Mouse (Mus musculus): ENCODE data around the gene Relch. TPM values are rescaled to one million over a fixed set of nuclear protein-coding genes. Genes with fewer than 3 reads are reported as not detected.
"Not testable (repeated sequence)": the region's sequence is repeated elsewhere in the genome, so short reads cannot be mapped to it uniquely, and the experiment has no call there.

Gene Relch
- polyA plus RNA-seq, 1 experiment from 2014 or later = 27.9 TPM

- Histone ChIP-seq H3K27ac (ENCODE audit: low read depth, low read length) (no peak overlapping the region), H3K4me3 (ENCODE audit: low read depth, low read length) (no peak overlapping the region), H3K9me3 (ENCODE audit: control insufficient read depth, low read length) (no peaks in the 10 kb centered on the region), H3K4me2 (no peak overlapping the region), H3K4me1 (ENCODE audit: control insufficient read depth, insufficient read depth, low read length) (no peaks in the 10 kb centered on the region), H3K27me3 (ENCODE audit: control insufficient read depth, insufficient read depth, low read length) (no peaks in the 10 kb centered on the region), H3K36me3 (ENCODE audit: control insufficient read depth, insufficient read depth, low read length) (no peaks in the 10 kb centered on the region), H3K9ac (ENCODE audit: low read length) (no peak overlapping the region)
- 85% methylated on average over 1 of the region's 1 CpGs for WGBS
- DNase-seq (ENCODE audit: low spot score, missing footprints) (no peak), ATAC-seq (ENCODE audit: low FRiP score) (no peak)
Measured at GRCm38 (mm10) chr1:105752944-105753343, 89.3 kb downstream of the Relch start.

DNA sequence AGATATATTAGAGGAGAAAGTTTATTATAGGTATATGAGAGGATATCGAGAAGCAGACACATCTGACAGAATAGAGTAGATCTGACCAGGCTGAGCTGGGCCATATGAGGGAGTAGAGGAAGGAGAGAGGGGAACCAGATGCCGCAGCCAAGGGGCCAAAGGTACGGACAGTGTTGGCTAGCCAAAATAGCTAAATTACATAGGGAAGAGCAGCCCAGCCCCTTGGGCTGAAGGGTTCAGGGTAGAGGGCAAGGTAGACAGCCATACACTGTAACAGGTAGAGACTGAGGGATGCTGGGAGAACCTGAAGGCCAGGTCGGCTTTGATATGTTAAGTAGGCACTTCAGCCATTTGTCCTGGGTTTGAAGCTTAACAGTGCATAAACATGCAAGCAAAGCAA lies 95.1 kb downstream of the Relch start:
- Histone ChIP-seq H3K36me3 (ENCODE audit: control insufficient read depth, insufficient read depth, low read length) (no peaks in the 10 kb centered on the region), H3K27me3 (ENCODE audit: control insufficient read depth, insufficient read depth, low read length) (no peaks in the 10 kb centered on the region), H3K9me3 (ENCODE audit: control insufficient read depth, low read length) (peaks cover 3% of the 10 kb centered on the region; the same call in 1 of the 2 replicates), H3K4me1 (ENCODE audit: control insufficient read depth, insufficient read depth, low read length) (no peaks in the 10 kb centered on the region), H3K27ac (ENCODE audit: low read depth, low read length) (no peak overlapping the region), H3K4me3 (ENCODE audit: low read depth, low read length) (no peak overlapping the region), H3K9ac (ENCODE audit: low read length) (no peak overlapping the region), H3K4me2 (no peak overlapping the region)
- ATAC-seq (ENCODE audit: low FRiP score) = no peak
- WGBS = 93% methylated on average over 4 of the region's 4 CpGs
- no peak for DNase-seq (ENCODE audit: low spot score, missing footprints)

- Histone ChIP-seq H3K4me3 (ENCODE audit: low read depth, low read length) (no peak overlapping the region), H3K9ac (ENCODE audit: low read length) (no peak overlapping the region), H3K9me3 (ENCODE audit: control insufficient read depth, low read length) (peaks cover 3% of the 10 kb centered on the region; the same call in 1 of the 2 replicates), H3K27ac (ENCODE audit: low read depth, low read length) (no peak overlapping the region), H3K4me2 (no peak overlapping the region), H3K4me1 (ENCODE audit: control insufficient read depth, insufficient read depth, low read length) (no peaks in the 10 kb centered on the region), H3K36me3 (ENCODE audit: control insufficient read depth, insufficient read depth, low read length) (no peaks in the 10 kb centered on the region), H3K27me3 (ENCODE audit: control insufficient read depth, insufficient read depth, low read length) (no peaks in the 10 kb centered on the region)
- ATAC-seq (ENCODE audit: low FRiP score) = no peak
- no peak for DNase-seq (ENCODE audit: low spot score, missing footprints)
- WGBS = 84% methylated on average over 3 of the region's 3 CpGs
Measured at GRCm38 (mm10) chr1:105759422-105760165, 95.9 kb downstream of the Relch start.

- Histone ChIP-seq H3K4me2 (no peak overlapping the region), H3K36me3 (ENCODE audit: control insufficient read depth, insufficient read depth, low read length) (no peaks in the 10 kb centered on the region), H3K9ac (ENCODE audit: low read length) (no peak overlapping the region), H3K27me3 (ENCODE audit: control insufficient read depth, insufficient read depth, low read length) (no peaks in the 10 kb centered on the region), H3K4me3 (ENCODE audit: low read depth, low read length) (no peak overlapping the region), H3K9me3 (ENCODE audit: control insufficient read depth, low read length) (peaks cover 3% of the 10 kb centered on the region; the same call in 1 of the 2 replicates), H3K27ac (ENCODE audit: low read depth, low read length) (no peak overlapping the region), H3K4me1 (ENCODE audit: control insufficient read depth, insufficient read depth, low read length) (no peaks in the 10 kb centered on the region)
- DNase-seq (ENCODE audit: low spot score, missing footprints) (no peak), ATAC-seq (ENCODE audit: low FRiP score) (no peak)
- 85% methylated on average over 8 of the region's 8 CpGs for WGBS
Measured at GRCm38 (mm10) chr1:105765586-105765985, 101.9 kb downstream of the Relch start.

GRCm38 (mm10) chr1:105766099-105766498 lies 102.4 kb downstream of the Relch start:
- H3K27ac ChIP-seq (ENCODE audit: low read depth, low read length); DNase-seq (ENCODE audit: low spot score, missing footprints); H3K36me3 ChIP-seq (ENCODE audit: control insufficient read depth, insufficient read depth, low read length); ATAC-seq (ENCODE audit: low FRiP score); H3K4me3 ChIP-seq (ENCODE audit: low read depth, low read length); H3K4me2 ChIP-seq; H3K9me3 ChIP-seq (ENCODE audit: control insufficient read depth, low read length); H3K27me3 ChIP-seq (ENCODE audit: control insufficient read depth, insufficient read depth, low read length); H3K9ac ChIP-seq (ENCODE audit: low read length); H3K4me1 ChIP-seq (ENCODE audit: control insufficient read depth, insufficient read depth, low read length): not testable (repeated sequence)
- 91% methylated on average over 9 of the region's 9 CpGs for WGBS

GRCm38 (mm10) chr1:105768397-105768796 lies 104.7 kb downstream of the Relch start:
- 85% methylated on average over 2 of the region's 2 CpGs for WGBS
- no peaks in the 10 kb centered on the region; the same call in 1 of the 2 replicates for H3K9me3 ChIP-seq (ENCODE audit: control insufficient read depth, low read length)

DNA sequence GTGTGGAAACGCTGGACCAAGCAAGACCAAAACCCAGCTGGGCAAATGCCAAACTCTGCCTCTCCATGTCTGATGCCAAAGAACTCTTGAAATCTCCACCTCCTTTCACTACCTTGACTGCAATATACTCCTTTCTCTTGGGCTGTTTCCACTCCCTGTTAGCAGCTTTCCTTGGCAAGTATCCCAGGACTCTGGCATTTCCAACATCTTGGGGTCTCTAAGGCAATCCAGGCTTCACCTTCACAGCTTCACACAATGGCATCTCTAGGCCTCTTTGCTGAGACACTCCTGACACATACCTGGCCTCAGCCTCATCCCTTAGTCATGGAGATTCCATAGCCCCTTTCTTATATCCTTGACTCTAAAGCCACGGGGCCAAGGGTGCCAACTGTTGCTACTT lies 107.0 kb downstream of the Relch start:
- Histone ChIP-seq H3K9ac (ENCODE audit: low read length) (no peak overlapping the region), H3K27me3 (ENCODE audit: control insufficient read depth, insufficient read depth, low read length) (no peaks in the 10 kb centered on the region), H3K9me3 (ENCODE audit: control insufficient read depth, low read length) (no peaks in the 10 kb centered on the region), H3K4me2 (no peak overlapping the region), H3K4me3 (ENCODE audit: low read depth, low read length) (no peak overlapping the region), H3K36me3 (ENCODE audit: control insufficient read depth, insufficient read depth, low read length) (no peaks in the 10 kb centered on the region), H3K27ac (ENCODE audit: low read depth, low read length) (no peak overlapping the region), H3K4me1 (ENCODE audit: control insufficient read depth, insufficient read depth, low read length) (no peaks in the 10 kb centered on the region)
- ATAC-seq (ENCODE audit: low FRiP score) = no peak
- WGBS = 91% methylated on average over 2 of the region's 2 CpGs
- DNase-seq (ENCODE audit: low spot score, missing footprints) = no peak

More at GRCm38 (mm10) chr1:105768397-105768796, 104.7 kb downstream of the Relch start:
- no peak for ATAC-seq (ENCODE audit: low FRiP score)
- Histone ChIP-seq H3K36me3 (ENCODE audit: control insufficient read depth, insufficient read depth, low read length) (no peaks in the 10 kb centered on the region), H3K4me3 (ENCODE audit: low read depth, low read length) (no peak overlapping the region), H3K4me1 (ENCODE audit: control insufficient read depth, insufficient read depth, low read length) (no peaks in the 10 kb centered on the region), H3K9ac (ENCODE audit: low read length) (no peak overlapping the region), H3K27me3 (ENCODE audit: control insufficient read depth, insufficient read depth, low read length) (no peaks in the 10 kb centered on the region), H3K27ac (ENCODE audit: low read depth, low read length) (no peak overlapping the region), H3K4me2 (no peak overlapping the region)
- no peak for DNase-seq (ENCODE audit: low spot score, missing footprints)

GRCm38 (mm10) chr1:105776426-105776825 lies 112.8 kb downstream of the Relch start:
- H3K9me3 ChIP-seq (ENCODE audit: control insufficient read depth, low read length) = no peaks in the 10 kb centered on the region
- no peaks in the 10 kb centered on the region for H3K36me3 ChIP-seq (ENCODE audit: control insufficient read depth, insufficient read depth, low read length)
- peaks cover 16% of the 10 kb centered on the region for H3K27me3 ChIP-seq (ENCODE audit: control insufficient read depth, insufficient read depth, low read length)
- no peak for DNase-seq (ENCODE audit: low spot score, missing footprints)
- no peaks in the 10 kb centered on the region for H3K4me1 ChIP-seq (ENCODE audit: control insufficient read depth, insufficient read depth, low read length)
- H3K9ac ChIP-seq (ENCODE audit: low read length) = no peak overlapping the region
- no peak overlapping the region for H3K4me3 ChIP-seq (ENCODE audit: low read depth, low read length)
- 87% methylated on average over 4 of the region's 4 CpGs for WGBS
- H3K27ac ChIP-seq (ENCODE audit: low read depth, low read length) = no peak overlapping the region
- no peak overlapping the region for H3K4me2 ChIP-seq
- no peak for ATAC-seq (ENCODE audit: low FRiP score)

GRCm38 (mm10) chr1:105780079-105780456 lies 116.4 kb downstream of the Relch start:
- Histone ChIP-seq H3K9me3 (ENCODE audit: control insufficient read depth, low read length) (no peaks in the 10 kb centered on the region), H3K9ac (ENCODE audit: low read length) (peak overlapping the region; percentile 58; the same call in 1 of the 2 replicates), H3K27ac (ENCODE audit: low read depth, low read length) (no peak overlapping the region), H3K4me1 (ENCODE audit: control insufficient read depth, insufficient read depth, low read length) (no peaks in the 10 kb centered on the region), H3K27me3 (ENCODE audit: control insufficient read depth, insufficient read depth, low read length) (peaks cover 23% of the 10 kb centered on the region), H3K36me3 (ENCODE audit: control insufficient read depth, insufficient read depth, low read length) (no peaks in the 10 kb centered on the region), H3K4me3 (ENCODE audit: low read depth, low read length) (peak overlapping the region; percentile 45), H3K4me2 (peak overlapping the region; percentile 82)
- ATAC-seq (ENCODE audit: low FRiP score) (no peak; the same call in 1 of the 2 replicates), DNase-seq (ENCODE audit: low spot score, missing footprints) (peak; percentile 83)
- 39% methylated on average over 12 of the region's 12 CpGs for WGBS

Measured in midbrain, embryonic 11.5 days (tissue).